Mouse (Mus musculus) heart, embryonic 14.5 days (tissue): ENCODE data around the gene Stk11. TPM values are rescaled to one million over a fixed set of nuclear protein-coding genes. Genes with fewer than 3 reads are reported as not detected.

Experiments used
- ATAC-seq: fragments of 200-750 bp; cut with Nextera tagmentation; 2 replicates; pipeline ENCODE4 v1.8.0; 2017; ENCODE audit warnings: low read depth, moderate TSS enrichment; ENCODE audit not compliant: insufficient number of reproducible peaks, insufficient read depth, low FRiP score
- H3K27ac ChIP-seq, 2 experiments: fragments of 200-500 bp in 1 of 2; fragments of 300-500 bp in 1 of 2; sonication (generic) in 1 of 2; replicated peaks in 1 of 2; 2 replicates each; pipeline ENCODE4 v1.5.1; 2012 to 2014; ENCODE audit warnings: low read depth in 2 of 2, low read length in 2 of 2, control low read depth in 1 of 2, mild to moderate bottlenecking in 1 of 2, mixed read lengths in 1 of 2; ENCODE audit not compliant: control insufficient read depth in 1 of 2, insufficient read depth in 1 of 2
- H3K27me3 ChIP-seq: fragments of 300-500 bp; sonication (generic); 2 replicates; pipeline ENCODE4 v1.6.1; 2014; ENCODE audit warnings: mild to moderate bottlenecking, low read length, control low read depth; ENCODE audit not compliant: control insufficient read depth, insufficient read depth
- H3K36me3 ChIP-seq: fragments of 300-500 bp; sonication (generic); 2 replicates; pipeline ENCODE4 v1.6.1; 2014; ENCODE audit warnings: mild to moderate bottlenecking, control low read depth, low read length, mixed read lengths; ENCODE audit not compliant: control insufficient read depth, insufficient read depth
- H3K4me1 ChIP-seq, 2 experiments: fragments of 200-500 bp in 1 of 2; fragments of 300-500 bp in 1 of 2; sonication (generic) in 1 of 2; 2 replicates each; pipeline ENCODE4 v1.6.1; 2012 to 2014; ENCODE audit warnings: low read length in 2 of 2, control low read depth in 1 of 2, mixed read lengths in 1 of 2; ENCODE audit not compliant: control insufficient read depth in 2 of 2, insufficient read depth in 2 of 2
- H3K4me2 ChIP-seq: fragments of 300-500 bp; sonication (generic); 2 replicates; pipeline ENCODE4 v1.6.1; 2014; ENCODE audit warnings: mild to moderate bottlenecking, low read length
- H3K4me3 ChIP-seq, 2 experiments: fragments of 200-500 bp in 1 of 2; fragments of 300-500 bp in 1 of 2; sonication (generic) in 1 of 2; 2 replicates each; pipeline ENCODE4 v1.5.1; 2012 to 2014; ENCODE audit warnings: low read length in 2 of 2, mild to moderate bottlenecking in 2 of 2, control low read depth in 1 of 2, low read depth in 1 of 2, moderate library complexity in 1 of 2; ENCODE audit not compliant: control insufficient read depth in 1 of 2, insufficient read depth in 1 of 2
- H3K9ac ChIP-seq: fragments of 300-500 bp; sonication (generic); 2 replicates; pipeline ENCODE4 v1.6.1; 2014; ENCODE audit warnings: mild to moderate bottlenecking, low read length
- H3K9me3 ChIP-seq: fragments of 300-500 bp; sonication (generic); 2 replicates; pipeline ENCODE4 v1.6.1; 2016; ENCODE audit warnings: low read length, control low read depth; ENCODE audit not compliant: control insufficient read depth
- WGBS: fragments of 180-500 bp; shearing (Covaris S2); extraction: QIAGEN DNeasy Blood & Tissue Kit; methylation state at CpG from one replicate; pipeline ENCODE4 v1.1.7; 2014; 5-methylcytosine and 5-hydroxymethylcytosine counted together
- polyA plus RNA-seq: library from polyadenylated mRNA; unstranded; fragments of >200 nt; fragmentation: Nextera tagmentation; extraction: Ambion mirVana; gene quantifications from 2 replicates; pipeline ENCODE4 v1.2.1, GENCODE M21; 2014

Gene Stk11
- polyA plus RNA-seq, 1 experiment from 2014 or later: 17.7 TPM

- Histone ChIP-seq H3K27me3 (no peaks in the 10 kb centered on the region), H3K9me3 (no peaks in the 10 kb centered on the region), H3K36me3 (peaks cover 33% of the 10 kb centered on the region), H3K27ac (no peak overlapping the region), H3K4me3 (no peak overlapping the region), H3K9ac (no peak overlapping the region), H3K4me1 (peaks cover 20 to 34% of the 10 kb centered on the region in 2 experiments), H3K4me2 (no peak overlapping the region)
- no peak for ATAC-seq
- 81% methylated on average over 10 of the region's 10 CpGs for WGBS
These were observed 58.5 kb downstream of the Stk11 start for GRCm38 (mm10) chr10:80173955-80174640.

GRCm38 (mm10) chr10:80174705-80175104 is 59.1 kb downstream of the Stk11 start:
- ATAC-seq: no peak
- Histone ChIP-seq H3K4me2 (no peak overlapping the region), H3K4me1 (peaks cover 21 to 28% of the 10 kb centered on the region in 2 experiments), H3K9me3 (no peaks in the 10 kb centered on the region), H3K27me3 (no peaks in the 10 kb centered on the region), H3K27ac (no peak overlapping the region), H3K4me3 (no peak overlapping the region), H3K9ac (no peak overlapping the region), H3K36me3 (peaks cover 27% of the 10 kb centered on the region)
- WGBS: 28% methylated on average over 2 of the region's 2 CpGs

GRCm38 (mm10) chr10:80175536-80176269 is 60.1 kb downstream of the Stk11 start:
- H3K4me3 ChIP-seq: no peak overlapping the region
- H3K9ac ChIP-seq: no peak overlapping the region
- no peaks in the 10 kb centered on the region for H3K9me3 ChIP-seq
- H3K4me1 ChIP-seq: peaks cover 25 to 26% of the 10 kb centered on the region in 2 experiments
- WGBS: 21% methylated on average over 4 of the region's 4 CpGs
- H3K36me3 ChIP-seq: peaks cover 17% of the 10 kb centered on the region
- 0 out of 2 replicates have a peak, but pooled peaks cover 3% of the 10 kb centered on the region for H3K27me3 ChIP-seq
- no peak for ATAC-seq
- H3K27ac ChIP-seq: no peak overlapping the region
- H3K4me2 ChIP-seq: no peak overlapping the region

GRCm38 (mm10) chr10:80176270-80176834 is 60.7 kb downstream of the Stk11 start:
- Histone ChIP-seq H3K4me1 (peaks cover 25 to 28% of the 10 kb centered on the region in 2 experiments), H3K36me3 (peaks cover 11% of the 10 kb centered on the region), H3K27ac (no peak overlapping the region), H3K9ac (no peak overlapping the region), H3K4me3 (no peak overlapping the region), H3K9me3 (no peaks in the 10 kb centered on the region), H3K27me3 (0 out of 2 replicates have a peak, but pooled peaks cover 3% of the 10 kb centered on the region), H3K4me2 (no peak overlapping the region)
- WGBS: 79% methylated on average over 5 of the region's 5 CpGs
- ATAC-seq: no peak

GRCm38 (mm10) chr10:80177441-80178279 is 62.1 kb downstream of the Stk11 start:
- Histone ChIP-seq H3K4me2 (no peak overlapping the region), H3K4me3 (no peak overlapping the region), H3K4me1 (peaks cover 17 to 21% of the 10 kb centered on the region in 2 experiments), H3K9ac (peak overlapping the region; percentile 36; the same call in 1 of the 2 replicates), H3K36me3 (no peaks in the 10 kb centered on the region; the same call in 1 of the 2 replicates), H3K27ac (peak overlapping the region; percentile 30 to 55), H3K9me3 (no peaks in the 10 kb centered on the region), H3K27me3 (0 out of 2 replicates have a peak, but pooled peaks cover 3% of the 10 kb centered on the region)
- ATAC-seq: no peak
- WGBS: 45% methylated on average over 7 of the region's 7 CpGs

GRCm38 (mm10) chr10:80179068-80180051 is 63.8 kb downstream of the Stk11 start, which contains the start of gene Efna2:
Efna2 (plus strand) TSS chr10:80179482.
- Histone ChIP-seq H3K9ac (peak within 1 kb of the TSS; percentile 85), H3K27me3 (0 out of 2 replicates have a peak, but pooled peaks cover 3% of the 10 kb centered on the region), H3K4me1 (peaks cover 12 to 19% of the 10 kb centered on the region in 2 experiments), H3K4me3 (peak within 1 kb of the TSS; percentile 58 to 82), H3K27ac (peak within 1 kb of the TSS; percentile 30 to 55), H3K4me2 (peak within 1 kb of the TSS; percentile 73), H3K9me3 (no peaks in the 10 kb centered on the region), H3K36me3 (no peaks in the 10 kb centered on the region)
- peak; percentile 50 for ATAC-seq
- WGBS: 1% methylated on average over 97 of the region's 106 CpGs
